Mouse (Mus musculus) heart, embryonic 15.5 days (tissue): ENCODE data around the gene Kcnh7. TPM values are rescaled to one million over a fixed set of nuclear protein-coding genes. Genes with fewer than 3 reads are reported as not detected.
A peak's percentile ranks its signal among the peaks of the same experiment; 100 is the strongest.

ENCODE experiments used
- ATAC-seq: fragments of 200-750 bp; cut with Nextera tagmentation; replicated peaks from 2 replicates; pipeline ENCODE4 v1.8.0; 2017; ENCODE audit warnings: low read depth, moderate TSS enrichment; ENCODE audit not compliant: insufficient number of reproducible peaks, insufficient read depth, low FRiP score
- H3K27ac ChIP-seq: fragments of 300-500 bp; sonication (generic); 2 replicates; pipeline ENCODE4 v1.5.1; 2015; ENCODE audit warnings: mild to moderate bottlenecking, inconsistent platforms
- H3K27me3 ChIP-seq: fragments of 300-500 bp; sonication (generic); 2 replicates; pipeline ENCODE4 v1.6.1; 2015; ENCODE audit warnings: inconsistent platforms
- H3K36me3 ChIP-seq: fragments of 300-500 bp; sonication (generic); 2 replicates; pipeline ENCODE4 v1.6.1; 2015; ENCODE audit warnings: mild to moderate bottlenecking, inconsistent platforms
- H3K4me1 ChIP-seq: fragments of 300-500 bp; sonication (generic); replicated peaks from 2 replicates; pipeline ENCODE4 v1.6.1; 2015; ENCODE audit warnings: inconsistent platforms
- H3K4me2 ChIP-seq: fragments of 300-500 bp; sonication (generic); 2 replicates; pipeline ENCODE4 v1.6.1; 2015; ENCODE audit warnings: inconsistent platforms, mild to moderate bottlenecking, moderate library complexity
- H3K4me3 ChIP-seq: fragments of 300-500 bp; sonication (generic); 2 replicates; pipeline ENCODE4 v1.5.1; 2015; ENCODE audit warnings: mild to moderate bottlenecking, inconsistent platforms
- H3K9ac ChIP-seq: fragments of 300-500 bp; sonication (generic); 2 replicates; pipeline ENCODE4 v1.6.1; 2015; ENCODE audit warnings: mild to moderate bottlenecking, inconsistent platforms
- H3K9me3 ChIP-seq: fragments of 300-500 bp; sonication (generic); replicated peaks from 2 replicates; pipeline ENCODE4 v1.6.1; 2016; ENCODE audit warnings: inconsistent platforms
- WGBS: fragments of 180-500 bp; shearing (Covaris S2); methylation state at CpG from one replicate; pipeline ENCODE4 v1.1.7; 2015; ENCODE audit warnings: mixed read lengths; 5-methylcytosine and 5-hydroxymethylcytosine counted together
- polyA plus RNA-seq: library from polyadenylated mRNA; unstranded; fragments of >200 nt; fragmentation: Nextera tagmentation; extraction: Ambion mirVana; gene quantifications from 2 replicates; pipeline ENCODE4 v1.2.1, GENCODE M21; 2015

Gene Kcnh7
- polyA plus RNA-seq, 1 experiment from 2014 or later: 2.5 TPM

- WGBS: 91% methylated on average over 5 of the region's 5 CpGs
- H3K9me3 ChIP-seq: no peaks in the 10 kb centered on the region
- H3K4me2 ChIP-seq: peak overlapping the region; percentile 65
- no peak overlapping the region for H3K9ac ChIP-seq
- H3K36me3 ChIP-seq: no peaks in the 10 kb centered on the region
- 0 out of 2 replicates have a peak, but pooled peaks cover 9% of the 10 kb centered on the region for H3K4me1 ChIP-seq
- H3K4me3 ChIP-seq: 0 out of 2 replicates have a peak overlapping the region, but pooled peaks have one; percentile 72
- no peak overlapping the region for H3K27ac ChIP-seq
- no peaks in the 10 kb centered on the region for H3K27me3 ChIP-seq
- no peak for ATAC-seq
Observed at GRCm38 (mm10) chr2:62644891-62645290, 539.2 kb downstream of the Kcnh7 start.
